Mouse (Mus musculus) CH12.LX (cell line): ENCODE results near the gene Ubap2. TPM values are rescaled to one million over a fixed set of nuclear protein-coding genes. Genes with fewer than 3 reads are reported as not detected.

ENCODE experiments used
- DNase-seq: peaks from one replicate; pipeline ENCODE4 v3.0.0-alpha.2; 2013; ENCODE audit errors: extremely low read depth
- H3K27ac ChIP-seq: 2 replicates; pipeline ENCODE4 v1.5.1; 2012; ENCODE audit warnings: low read depth, mild to moderate bottlenecking, control low read depth, moderate library complexity; ENCODE audit not compliant: insufficient read depth
- H3K27me3 ChIP-seq: replicated peaks from 2 replicates; pipeline ENCODE3; 2012; ENCODE audit warnings: inconsistent platforms
- H3K36me3 ChIP-seq, 2 experiments: replicated peaks in 1 of 2; 2 replicates each; pipeline versions ENCODE3 to v1.6.1; 2012; ENCODE audit warnings: inconsistent platforms in 1 of 2, low read length in 1 of 2, mild to moderate bottlenecking in 1 of 2, mixed read lengths in 1 of 2, moderate library complexity in 1 of 2; ENCODE audit not compliant: control insufficient read depth in 1 of 2, insufficient read depth in 1 of 2
- H3K4me1 ChIP-seq, 2 experiments: 2 replicates each; pipeline ENCODE4 v1.6.1; 2012; ENCODE audit warnings: inconsistent platforms in 1 of 2, moderate library complexity in 1 of 2; ENCODE audit not compliant: insufficient read depth in 2 of 2, control insufficient read depth in 1 of 2
- H3K4me2 ChIP-seq: 2 replicates; pipeline ENCODE4 v1.6.1; 2012; ENCODE audit warnings: low read depth, mild to moderate bottlenecking, control low read depth; ENCODE audit not compliant: poor library complexity, insufficient read depth, severe bottlenecking
- H3K4me3 ChIP-seq, 3 experiments: fragments of 150-350 bp in 1 of 3; sonication (generic) in 1 of 3; replicated peaks in 1 of 3; 2 replicates each; pipeline versions ENCODE3 to v1.5.1; 2011 to 2012; ENCODE audit warnings: low read depth in 2 of 3, low read length in 2 of 3, mild to moderate bottlenecking in 2 of 3, moderate library complexity in 2 of 3, control low read depth in 1 of 3, improper control_type of control experiment in 1 of 3, inconsistent platforms in 1 of 3, mixed read lengths in 1 of 3; ENCODE audit not compliant: poor library complexity in 1 of 3
- H3K79me2 ChIP-seq: replicated peaks from 2 replicates; pipeline ENCODE4 v1.6.1; 2012; ENCODE audit warnings: mild to moderate bottlenecking, moderate library complexity; ENCODE audit not compliant: control insufficient read depth, poor library complexity, insufficient read depth, severe bottlenecking; ENCODE audit errors: extremely low read depth
- H3K9ac ChIP-seq: 2 replicates; pipeline ENCODE4 v1.6.1; 2012; ENCODE audit warnings: low read depth, mild to moderate bottlenecking, control low read depth, moderate library complexity; ENCODE audit not compliant: insufficient read depth
- H3K9me3 ChIP-seq: replicated peaks from 2 replicates; pipeline ENCODE3; 2012; ENCODE audit warnings: low read length, inconsistent platforms, mixed read lengths
- BHLHE40 ChIP-seq: IDR thresholded peaks from 2 replicates; pipeline ENCODE4 v1.6.1; 2011; ENCODE audit warnings: mild to moderate bottlenecking, low read depth, low read length, improper control_type of control experiment
- CHD2 ChIP-seq: IDR thresholded peaks from 2 replicates; pipeline ENCODE4 v1.6.1; 2011; ENCODE audit warnings: low read length, improper control_type of control experiment
- CTCF ChIP-seq, 2 experiments: IDR thresholded peaks in 1 of 2; conservative IDR thresholded peaks in 1 of 2; 2 replicates each; pipeline ENCODE4 v1.5.1; 2011 to 2012; ENCODE audit warnings: low read depth in 2 of 2, low read length in 2 of 2, improper control_type of control experiment in 1 of 2, inconsistent platforms in 1 of 2, mild to moderate bottlenecking in 1 of 2, moderate library complexity in 1 of 2
- ELF1 ChIP-seq: IDR thresholded peaks from 2 replicates; pipeline ENCODE4 v1.6.1; 2014; ENCODE audit warnings: low read depth, mild to moderate bottlenecking, inconsistent platforms, low read length, improper control_type of control experiment
- EP300 ChIP-seq: IDR thresholded peaks from 2 replicates; pipeline ENCODE4 v1.6.1; 2011; ENCODE audit warnings: low read length, improper control_type of control experiment
- ETS1 ChIP-seq: conservative IDR thresholded peaks from 2 replicates; pipeline ENCODE4 v1.6.1; 2012; ENCODE audit warnings: low read depth, mild to moderate bottlenecking, inconsistent platforms, low read length, improper control_type of control experiment, moderate library complexity
- GABPA ChIP-seq: IDR thresholded peaks from 2 replicates; pipeline ENCODE4 v1.6.1; 2012; ENCODE audit warnings: low read depth, low read length, improper control_type of control experiment, inconsistent platforms; ENCODE audit not compliant: insufficient replicate concordance
- HCFC1 ChIP-seq: IDR thresholded peaks from 2 replicates; pipeline ENCODE4 v1.6.1; 2012; ENCODE audit warnings: low read depth, mild to moderate bottlenecking, inconsistent platforms, low read length, improper control_type of control experiment
- IRF4 ChIP-seq: IDR thresholded peaks from 2 replicates; pipeline ENCODE4 v1.6.1; 2014; ENCODE audit warnings: low read depth, mild to moderate bottlenecking, inconsistent platforms, low read length, improper control_type of control experiment
- JUN ChIP-seq: IDR thresholded peaks from 2 replicates; pipeline ENCODE4 v1.6.1; 2011; ENCODE audit warnings: low read depth, mild to moderate bottlenecking, low read length, improper control_type of control experiment, moderate library complexity; ENCODE audit not compliant: insufficient read depth
- MAFK ChIP-seq: IDR thresholded peaks from 2 replicates; pipeline ENCODE4 v1.6.1; 2011; ENCODE audit warnings: low read length, improper control_type of control experiment; ENCODE audit not compliant: insufficient replicate concordance
- MAX ChIP-seq: IDR thresholded peaks from 2 replicates; pipeline ENCODE4 v1.6.1; 2011; ENCODE audit warnings: low read length, improper control_type of control experiment
- MEF2A ChIP-seq: IDR thresholded peaks from 2 replicates; pipeline ENCODE4 v1.6.1; 2014; ENCODE audit warnings: low read depth, mild to moderate bottlenecking, inconsistent platforms, low read length, improper control_type of control experiment, borderline replicate concordance
- MXI1 ChIP-seq: IDR thresholded peaks from 2 replicates; pipeline ENCODE4 v1.6.1; 2011; ENCODE audit warnings: mild to moderate bottlenecking, low read depth, low read length, improper control_type of control experiment
- TCF12 ChIP-seq: IDR thresholded peaks from 2 replicates; pipeline ENCODE4 v1.6.1; 2014; ENCODE audit warnings: low read depth, mild to moderate bottlenecking, inconsistent platforms, low read length, improper control_type of control experiment
- USF1 ChIP-seq: IDR thresholded peaks from 2 replicates; pipeline ENCODE4 v1.6.1; 2014; ENCODE audit warnings: low read depth, mild to moderate bottlenecking, inconsistent platforms, low read length, improper control_type of control experiment
- ZC3H11A ChIP-seq: IDR thresholded peaks from 2 replicates; pipeline ENCODE4 v1.6.1; 2012; ENCODE audit warnings: low read depth, mild to moderate bottlenecking, inconsistent platforms, low read length, improper control_type of control experiment
- ZNF384 ChIP-seq: IDR thresholded peaks from 2 replicates; pipeline ENCODE4 v1.6.1; 2012; ENCODE audit warnings: low read depth, low read length, improper control_type of control experiment, inconsistent platforms
- dilution Hi-C: fragments of 300-500 bp; cut with MboI; formaldehyde crosslinking; loops from 2 replicates; pipeline ENCODE4 v1.14.3; 2020; ENCODE audit warnings: low sequenced_read_pairs; ENCODE audit not compliant: extremely low pct_unique_long_range_greater_than_20kb, extremely low pct_ligation_motif_present
- in situ Hi-C: fragments of 300-500 bp; cut with MboI; formaldehyde crosslinking; loops from 3 replicates; pipeline ENCODE4 v1.14.3; 2019; ENCODE audit warnings: low sequenced_read_pairs, low pct_ligation_motif_present, low pct_unique_long_range_greater_than_20kb, mixed read lengths
- polyA plus RNA-seq: library from polyadenylated mRNA; unstranded; fragments of >175 nt; gene quantifications from 2 replicates; pipeline ENCODE4 v1.2.1, GENCODE M21; 2012; ENCODE audit warnings: low read depth; ENCODE audit not compliant: insufficient read length
- total RNA-seq, 2 experiments: library from RNA; depleted of rRNA; stranded (reverse); fragments of 300-350 nt in 1 of 2; fragments of >200 nt in 1 of 2; gene quantifications; 2 replicates each; pipeline ENCODE4 v1.2.3; 2012 to 2014

Gene Ubap2
- total and polyA plus RNA-seq, 3 experiments: 5.4 to 115 (median 17.4) TPM

- no peak overlapping the region for H3K27ac ChIP-seq
- TF ChIP-seq GABPA: no peak
- TF ChIP-seq MAX: no peak
- no peak for TF ChIP-seq JUN
- TF ChIP-seq CHD2: no peak
- TF ChIP-seq ETS1: no peak
- TF ChIP-seq MEF2A: no peak
- no peak for TF ChIP-seq ZC3H11A
- no peak for TF ChIP-seq ZNF384
- TF ChIP-seq EP300: no peak
- no peak for TF ChIP-seq MXI1
- no peak for TF ChIP-seq MAFK
- no peak for TF ChIP-seq USF1
- TF ChIP-seq IRF4: no peak
- dilution Hi-C loops (no loop called here), in situ Hi-C loops (no loop called here)
- no peaks in the 10 kb centered on the region for H3K27me3 ChIP-seq
- H3K79me2 ChIP-seq: peaks cover 80% of the 10 kb centered on the region
- peaks cover 5 to 30% of the 10 kb centered on the region in 2 experiments; a peak in 3 of 4 replicates for H3K4me1 ChIP-seq
- H3K9ac ChIP-seq: no peak overlapping the region
- H3K36me3 ChIP-seq: peaks cover 16 to 70% of the 10 kb centered on the region in 2 experiments
- H3K4me2 ChIP-seq: no peak overlapping the region; the same call in 1 of the 2 replicates
- no peak for DNase-seq
- no peak overlapping the region for H3K4me3 ChIP-seq
- no peaks in the 10 kb centered on the region for H3K9me3 ChIP-seq
Observed at GRCm38 (mm10) chr4:41253756-41254155, 21.2 kb downstream of the Ubap2 start.

- Histone ChIP-seq H3K36me3 (peaks cover 28 to 80% of the 10 kb centered on the region in 2 experiments), H3K4me1 (no peaks in the 10 kb centered on the region), H3K27me3 (no peaks in the 10 kb centered on the region), H3K4me2 (no peak overlapping the region), H3K27ac (no peak overlapping the region), H3K79me2 (peaks cover 51% of the 10 kb centered on the region), H3K9ac (no peak overlapping the region), H3K9me3 (no peaks in the 10 kb centered on the region), H3K4me3 (no peak overlapping the region)
- dilution Hi-C loops (no loop called here), in situ Hi-C loops (no loop called here)
- TF ChIP-seq TCF12 (no peak), CTCF (conservative IDR thresholded peaks at IDR 0.05 in 1 of 2, IDR thresholded peaks at IDR 0.05 in 1 of 2; ENCODE audit: low read depth in 2 of 2, low read length in 2 of 2) (peak in 1 of 2 experiments; percentile 37; a peak in 2 of 4 replicates), HCFC1 (no peak), ELF1 (no peak), BHLHE40 (no peak), USF1 (no peak)
- no peak for DNase-seq
Observed at GRCm38 (mm10) chr4:41245408-41245807, 29.5 kb downstream of the Ubap2 start.
